Mouse (Mus musculus) left cerebral cortex, adult 9 months (tissue): ENCODE measurements around the gene Arl15.

Source experiments
- DNase-seq, 2 experiments: peaks; one replicate each; pipeline ENCODE4 v3.0.0; 2022; ENCODE audit warnings: low spot score in 2 of 2

The Arl15 gene

DNA sequence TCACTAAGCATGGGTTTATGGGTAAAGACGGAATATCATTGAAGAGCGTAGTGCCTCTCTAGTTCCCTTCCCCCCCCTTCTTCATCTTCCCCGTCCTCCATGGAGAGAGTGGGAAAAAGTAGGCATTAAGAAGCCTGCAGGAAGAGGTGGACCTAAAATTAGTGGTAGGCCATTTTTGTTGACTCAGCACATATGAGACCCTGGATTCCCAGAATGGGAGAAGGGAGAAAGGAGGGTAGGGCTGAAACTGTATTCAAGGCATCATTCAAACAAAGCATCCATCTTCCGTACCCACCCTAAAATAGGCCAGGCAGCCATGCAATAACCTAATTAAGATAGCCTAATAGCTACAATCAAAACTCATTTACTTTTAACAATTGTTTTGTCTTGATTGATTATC lies 301.1 kb downstream of the Arl15 start:
- DNase-seq = no peak

DNA sequence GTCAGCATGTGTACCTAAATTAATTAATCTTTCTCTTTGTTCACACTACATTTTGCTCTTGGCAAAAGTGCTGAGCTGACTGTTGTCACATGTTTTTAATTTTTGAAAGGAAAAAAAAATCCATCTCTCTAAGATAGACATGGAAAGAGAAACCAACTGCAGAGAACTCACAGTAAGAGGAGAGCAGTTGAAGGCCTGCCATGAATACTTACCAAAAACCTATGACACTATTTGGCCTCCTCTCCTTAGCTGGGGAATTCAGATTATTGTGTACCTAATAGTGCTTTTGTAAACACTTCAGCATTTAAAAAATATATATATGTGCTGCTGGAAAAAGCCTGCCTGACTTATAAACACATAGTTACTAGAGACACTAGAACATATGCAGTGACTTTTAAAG lies 302.1 kb downstream of the Arl15 start:
- DNase-seq = no peak

DNA sequence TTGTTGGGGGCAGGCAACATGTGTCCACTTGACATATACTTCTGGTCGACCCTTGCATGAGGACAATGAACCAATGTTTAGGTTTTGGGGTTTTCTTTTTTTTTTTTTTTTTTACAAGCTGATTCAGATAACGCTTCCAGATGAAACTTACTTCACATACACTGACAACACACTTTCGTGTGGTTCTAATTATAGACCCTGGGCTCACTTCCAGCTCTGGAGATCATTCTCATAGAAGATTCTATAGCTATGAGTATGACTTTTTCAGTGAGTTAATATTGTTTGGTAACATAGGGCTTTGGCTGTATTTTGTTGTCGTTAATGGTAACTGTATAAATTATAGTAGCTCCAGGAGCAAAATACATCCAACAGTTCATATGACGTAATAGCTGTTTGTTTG lies 306.9 kb downstream of the Arl15 start:
- no peak for DNase-seq

DNA sequence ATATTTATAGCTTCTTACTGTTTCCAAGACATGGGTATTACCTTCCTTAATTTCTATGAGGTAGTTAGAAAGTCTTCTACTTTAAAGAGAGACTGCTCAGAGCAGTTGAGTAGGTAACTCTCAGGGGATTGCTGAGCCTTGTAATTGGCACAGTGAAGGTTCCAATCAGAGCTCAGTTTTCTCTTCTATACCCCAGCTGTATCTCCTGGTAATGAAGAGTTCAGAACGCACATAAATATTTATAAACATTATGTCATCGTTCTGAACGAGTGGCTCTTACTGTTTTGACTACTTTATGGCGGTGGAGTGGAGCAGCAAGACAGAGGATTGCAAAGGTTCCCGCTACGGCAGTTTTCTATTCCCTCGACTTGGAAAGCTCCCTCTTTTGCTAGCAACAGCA lies 311.8 kb downstream of the Arl15 start:
- DNase-seq = no peak

DNA sequence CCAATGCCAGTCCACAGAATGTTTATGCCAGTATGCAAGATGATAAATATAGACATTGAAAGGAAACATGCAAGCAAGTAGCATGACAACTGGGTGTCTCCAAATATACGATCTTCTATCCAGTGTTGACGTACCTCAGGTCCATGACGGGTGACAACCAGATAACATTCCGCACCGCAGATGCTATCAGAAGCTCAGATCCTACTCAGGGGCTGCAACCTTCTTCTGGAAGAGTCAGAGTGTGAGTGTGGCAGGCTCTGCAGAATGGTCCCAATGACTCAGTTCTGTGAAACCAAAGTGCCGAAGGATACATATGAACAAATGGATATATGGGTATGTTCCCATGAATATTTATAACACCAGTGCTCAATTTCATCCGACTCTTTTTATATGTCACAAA lies 313.2 kb downstream of the Arl15 start:
- DNase-seq = peak in 1 of 2 experiments; percentile 26

DNA sequence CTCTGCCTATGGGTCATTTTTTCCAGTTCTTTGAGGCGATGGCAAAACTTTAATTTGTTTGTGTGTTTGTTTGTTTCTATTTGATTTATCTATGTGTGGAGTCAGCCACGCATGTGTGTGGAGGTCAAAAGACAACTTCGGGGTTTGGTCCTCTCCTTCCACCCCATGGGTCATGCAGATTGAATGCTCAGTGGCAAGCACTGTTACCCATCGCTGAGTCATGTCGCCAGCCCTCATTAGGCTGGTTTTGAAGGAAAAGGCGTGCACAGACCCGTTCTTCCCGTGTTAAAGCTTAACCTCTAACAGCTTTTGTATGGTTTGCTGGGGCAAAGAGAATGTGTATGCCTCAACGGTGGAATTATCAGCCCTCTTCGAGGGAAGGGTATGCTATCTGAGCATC lies 315.1 kb downstream of the Arl15 start:
- no peak for DNase-seq

DNA sequence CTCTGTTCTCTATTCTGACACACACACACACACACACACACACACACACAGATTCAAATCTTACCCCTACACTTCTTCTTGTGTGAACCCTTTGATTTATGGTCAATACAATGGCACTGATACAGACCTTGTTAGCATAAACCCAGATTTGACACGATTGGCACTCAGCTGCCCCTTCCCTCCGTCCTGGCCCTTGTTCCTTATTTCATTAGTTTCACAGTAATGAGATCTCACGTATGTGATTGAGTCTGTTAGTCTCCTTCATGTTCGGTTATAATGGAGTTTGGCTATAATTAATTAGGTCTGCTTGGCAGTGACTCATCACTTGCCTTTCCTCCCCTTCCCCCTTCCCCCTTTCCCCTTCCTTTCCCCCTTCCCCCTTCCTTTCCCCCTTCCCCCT lies 315.5 kb downstream of the Arl15 start:
- DNase-seq = no peak

DNA sequence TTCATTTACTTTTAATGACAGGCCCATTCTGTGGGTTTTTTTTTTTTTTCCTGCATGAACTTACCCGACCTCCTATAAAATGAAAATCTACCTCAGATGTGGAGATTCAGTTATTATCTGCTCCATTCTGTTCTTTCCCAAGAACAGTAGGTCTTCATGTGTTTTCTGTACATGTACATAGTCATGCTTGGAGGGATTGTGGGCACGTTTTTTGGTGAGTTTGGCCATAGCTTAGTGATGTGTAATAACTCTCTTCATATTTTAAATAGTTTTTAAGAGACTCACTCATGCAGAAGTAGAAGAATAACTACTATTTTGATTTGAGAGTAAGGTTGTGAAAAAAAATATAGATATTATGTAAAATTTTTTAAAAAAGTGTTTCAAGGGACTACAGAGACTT lies 319.2 kb downstream of the Arl15 start:
- no peak for DNase-seq

DNA sequence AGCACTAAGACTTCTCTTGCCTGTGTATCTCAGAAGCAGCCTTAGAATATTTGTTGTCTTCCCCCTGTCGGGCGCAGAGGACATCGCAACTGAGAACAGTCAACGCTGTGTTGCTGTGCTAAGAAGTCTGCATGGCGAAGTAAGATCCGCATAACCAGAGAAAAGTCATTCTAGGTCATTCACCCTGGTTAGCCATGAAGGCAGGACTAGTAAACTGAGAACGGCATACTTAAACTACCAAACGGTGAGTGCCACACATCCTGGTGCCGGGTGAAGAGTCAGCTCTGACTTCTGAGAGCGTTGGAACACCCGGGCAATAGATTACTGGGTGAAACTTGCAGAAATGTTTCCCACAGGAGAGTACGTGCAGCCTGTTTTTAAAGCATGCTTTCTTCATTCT lies 320.3 kb downstream of the Arl15 start:
- no peak for DNase-seq

DNA sequence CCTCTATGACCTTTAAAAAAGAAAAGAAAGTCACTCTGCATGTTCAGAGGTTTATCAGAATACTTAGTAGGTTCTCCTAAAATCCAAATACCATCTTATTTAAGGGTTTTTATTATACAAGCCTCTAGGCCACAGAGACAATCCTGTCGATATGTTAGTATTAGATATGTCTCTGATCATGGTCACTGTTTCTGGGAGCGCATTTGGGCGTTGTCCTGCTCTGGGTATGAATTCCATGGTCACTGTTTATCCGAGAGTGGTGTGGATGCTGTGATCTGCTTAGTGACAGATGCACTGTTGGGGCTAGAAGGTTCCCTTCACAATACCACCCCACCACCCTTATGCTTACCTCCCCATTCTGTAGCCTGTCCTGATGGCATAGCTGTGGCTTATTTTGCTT lies 320.8 kb downstream of the Arl15 start:
- DNase-seq = no peak

DNA sequence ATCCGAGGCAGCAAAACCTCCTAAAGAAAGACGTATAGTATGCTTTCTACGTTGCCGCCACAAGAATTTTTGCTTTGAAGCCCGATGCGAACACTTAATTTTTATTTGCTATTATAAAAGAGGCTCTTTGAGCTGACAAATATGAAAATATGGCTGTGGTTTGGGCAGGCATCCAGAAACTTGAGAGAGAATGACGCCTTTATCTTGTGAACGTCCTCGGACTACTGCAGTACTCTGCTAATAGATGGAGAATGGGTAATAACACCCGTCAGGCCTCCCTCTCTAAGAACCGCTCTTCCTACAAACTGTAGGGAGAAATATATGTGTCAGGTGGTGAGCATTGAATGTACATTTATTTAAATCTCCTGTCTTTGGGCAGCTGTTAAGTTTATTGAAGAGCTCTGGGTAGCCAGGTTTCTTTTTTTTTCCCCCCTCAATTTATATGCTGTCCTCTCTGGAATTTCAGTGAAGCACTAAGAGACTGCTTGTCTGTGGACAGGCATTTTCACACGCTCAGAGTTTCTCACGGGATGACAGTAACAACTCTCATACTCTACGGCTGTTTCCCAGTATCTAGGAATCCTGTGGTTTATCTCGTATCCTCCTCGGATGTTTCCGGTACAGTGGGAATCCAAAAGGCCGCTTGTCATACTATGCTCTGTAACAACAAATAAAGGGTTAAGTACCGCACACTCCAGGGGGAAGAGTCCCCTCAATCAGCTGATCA lies 324.0 kb downstream of the Arl15 start:
- no peak for DNase-seq

DNA sequence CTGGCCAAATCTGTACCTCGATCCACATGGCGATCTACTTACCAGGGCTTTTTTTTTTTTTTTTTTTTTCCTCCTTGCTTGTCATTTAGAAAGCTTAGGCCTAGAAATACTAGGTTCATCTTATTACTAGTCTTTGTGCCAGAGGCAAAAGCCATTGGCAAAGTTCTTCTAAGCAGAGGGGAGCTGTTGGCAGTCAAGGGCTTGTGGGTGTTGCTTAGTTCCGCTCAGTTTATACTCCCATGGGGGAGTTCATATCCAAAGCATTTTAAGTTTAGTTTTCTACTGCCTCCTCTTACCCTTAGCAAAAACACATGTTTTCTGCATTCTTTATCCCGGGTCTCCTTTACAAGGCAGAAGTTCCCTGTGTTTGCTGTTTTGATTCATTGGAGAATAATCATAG lies 325.5 kb downstream of the Arl15 start:
- no peak for DNase-seq

DNA sequence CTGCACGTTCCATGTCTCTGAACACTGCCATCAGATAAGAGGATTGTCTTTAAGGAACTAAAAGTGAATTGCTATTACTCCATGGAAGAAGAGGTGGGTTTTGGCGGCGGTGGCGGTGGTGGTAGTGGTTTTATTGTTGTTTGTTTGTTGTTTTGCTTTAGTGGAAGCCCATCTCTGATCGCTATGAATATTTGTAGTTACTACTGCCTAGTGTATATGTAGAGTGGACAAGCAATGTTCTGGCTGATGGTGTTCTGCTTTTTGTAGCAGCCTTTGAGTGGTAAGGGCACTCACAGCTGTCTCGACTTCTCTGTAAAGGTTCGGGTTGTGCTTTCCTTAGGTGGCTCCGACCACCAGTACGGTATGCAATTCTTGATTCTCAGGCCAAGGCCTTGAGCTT lies 327.3 kb downstream of the Arl15 start:
- DNase-seq = no peak

DNA sequence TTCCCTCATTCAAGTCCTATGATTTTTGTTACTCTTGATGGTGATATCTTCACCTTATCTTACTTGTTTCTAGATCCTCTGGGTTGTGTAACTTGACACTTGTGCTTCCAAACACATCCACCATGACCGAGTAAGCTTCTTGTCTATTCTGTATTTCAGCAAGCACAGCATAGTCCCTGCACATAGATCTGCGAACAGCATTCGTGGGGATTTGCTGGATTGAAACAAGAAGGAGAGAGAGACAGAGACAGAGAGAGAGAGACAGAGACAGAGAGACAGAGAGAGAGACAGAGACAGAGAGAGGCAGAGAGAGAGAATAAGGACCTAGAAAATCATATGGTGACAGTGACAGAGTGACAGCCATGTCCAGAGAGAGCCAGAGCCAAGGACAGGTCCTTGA lies 329.1 kb downstream of the Arl15 start:
- no peak for DNase-seq

DNA sequence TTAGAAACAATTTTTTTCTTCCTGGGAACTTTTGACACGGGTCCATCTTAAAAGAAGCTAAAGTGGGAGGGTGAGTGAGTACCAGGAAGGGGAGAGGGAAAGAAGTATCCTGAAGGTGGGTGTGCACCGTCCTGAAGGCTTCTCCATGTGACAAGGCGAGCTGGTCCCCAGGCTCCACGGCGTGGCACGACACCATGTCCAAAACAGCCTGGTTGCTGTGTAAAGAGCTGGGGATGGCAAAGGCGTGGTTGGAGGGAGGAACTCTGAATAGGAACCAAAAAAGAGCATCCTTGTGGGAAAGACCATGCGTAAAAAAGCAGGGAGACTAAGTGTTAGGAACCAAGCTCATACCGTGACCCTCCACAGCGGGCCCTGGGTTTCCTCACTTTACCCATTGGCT lies 330.1 kb downstream of the Arl15 start:
- DNase-seq = no peak

DNA sequence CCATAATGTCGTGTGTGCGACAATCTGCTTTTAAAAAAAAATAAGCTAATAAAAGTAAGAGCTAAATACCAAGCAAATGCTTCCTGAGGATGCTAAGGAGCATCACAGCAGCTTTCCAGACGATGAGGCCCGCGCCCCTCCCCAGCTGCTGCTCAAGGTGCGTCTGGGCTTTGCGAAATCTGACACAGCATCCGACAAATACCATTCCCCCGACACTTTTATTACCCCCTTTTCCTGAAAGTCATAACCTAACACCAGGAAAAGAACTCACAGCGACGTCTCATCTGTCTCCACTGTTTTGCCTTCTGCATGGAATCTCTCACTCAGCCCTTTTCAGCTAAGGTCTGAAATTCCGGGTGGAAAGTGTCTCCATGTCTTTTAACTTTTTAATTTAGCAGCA lies 330.7 kb downstream of the Arl15 start:
- DNase-seq = no peak

DNA sequence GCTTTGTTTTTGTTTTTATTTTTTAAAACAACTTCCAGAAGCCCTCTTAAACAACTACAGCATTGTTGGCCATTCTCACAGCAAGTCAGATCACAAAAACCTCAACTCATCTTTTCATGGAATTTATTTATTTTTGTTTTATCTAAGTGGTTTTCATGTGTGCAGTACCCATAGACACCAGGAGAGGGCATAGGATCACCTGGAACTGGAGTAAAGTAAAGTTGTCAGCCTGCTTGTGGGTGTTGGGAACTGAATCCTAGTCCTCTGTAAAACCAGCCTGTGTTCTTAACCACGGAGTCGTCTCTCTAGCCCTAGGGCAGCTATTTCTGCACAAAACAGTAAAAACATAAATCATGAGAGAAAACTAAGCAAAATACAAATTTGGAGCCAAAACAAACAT lies 334.1 kb downstream of the Arl15 start:
- DNase-seq = no peak

DNA sequence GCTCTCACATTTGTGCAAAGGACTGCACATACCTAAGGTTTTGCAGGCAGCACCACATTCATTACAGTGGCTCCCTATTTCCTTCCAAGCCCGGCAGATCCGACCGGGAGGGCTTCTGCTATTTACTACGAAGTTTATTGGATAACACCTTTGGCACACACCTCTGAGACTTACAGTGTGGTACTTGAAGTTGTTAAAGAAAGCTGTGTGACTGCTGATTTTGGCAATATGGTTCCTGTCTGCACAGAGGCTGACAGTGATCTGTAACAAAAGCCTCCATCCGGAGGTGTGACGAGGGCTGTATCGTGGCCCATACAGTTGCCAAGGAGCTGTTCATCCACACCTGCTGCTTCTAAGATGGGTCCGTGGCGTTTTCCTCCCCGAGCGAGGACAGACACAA lies 335.7 kb downstream of the Arl15 start:
- DNase-seq = no peak

DNA sequence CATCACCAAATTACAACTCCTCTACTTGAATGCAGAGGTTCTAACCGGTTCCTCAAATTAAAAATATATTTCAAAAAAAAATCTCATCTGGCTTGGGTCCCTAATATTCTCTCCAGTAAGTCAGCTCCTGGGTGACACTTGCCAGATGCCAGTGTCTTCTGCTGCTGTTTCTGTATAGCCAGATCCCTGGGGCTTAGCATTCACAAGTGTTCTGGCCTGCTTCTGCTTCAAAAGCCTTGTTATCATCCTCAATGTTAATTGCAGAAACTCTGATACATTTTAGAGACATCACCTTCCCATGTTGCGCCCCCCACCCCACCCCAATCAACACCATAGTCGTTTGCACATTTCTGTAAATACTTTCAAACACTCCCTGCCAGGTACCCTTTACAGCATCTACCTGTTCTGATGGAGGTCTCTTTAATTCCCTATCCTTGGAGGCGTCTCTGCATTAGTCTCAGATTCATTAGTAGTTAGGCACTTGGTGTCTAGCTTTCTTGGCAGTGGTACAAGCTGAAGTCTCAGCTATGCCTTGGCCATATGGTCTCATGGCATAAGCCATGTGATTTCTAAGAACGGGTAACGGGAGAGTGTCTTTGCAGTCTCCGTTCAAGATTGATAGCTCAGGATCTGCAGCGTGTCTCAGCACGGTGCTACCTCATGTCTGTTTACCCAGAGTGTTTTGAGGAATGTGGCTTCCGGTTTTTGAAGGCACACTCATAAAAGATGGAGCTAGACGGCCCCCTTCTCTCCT lies 336.4 kb downstream of the Arl15 start:
- peak; percentile 14 to 33 for DNase-seq

DNA sequence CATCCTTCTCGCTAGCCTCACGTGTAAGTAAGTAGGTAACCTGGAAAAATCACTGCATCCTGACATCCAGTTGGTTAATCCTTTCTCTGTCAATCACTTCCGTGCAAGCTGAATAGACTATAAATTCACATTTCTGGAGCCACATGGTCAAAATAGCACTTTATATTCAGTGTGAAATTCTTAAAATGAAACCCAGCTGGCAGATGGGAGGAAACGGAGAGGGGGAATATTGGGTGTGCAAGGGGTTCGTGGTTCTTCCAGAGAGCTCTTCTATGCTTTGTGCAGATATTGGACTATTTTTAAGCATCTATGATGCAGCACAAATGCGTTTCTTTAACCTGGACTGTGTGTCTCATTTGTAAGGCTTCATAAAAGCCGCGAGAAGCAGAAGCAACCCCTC lies 344.6 kb downstream of the Arl15 start:
- DNase-seq = peak; percentile 31 to 42

DNA sequence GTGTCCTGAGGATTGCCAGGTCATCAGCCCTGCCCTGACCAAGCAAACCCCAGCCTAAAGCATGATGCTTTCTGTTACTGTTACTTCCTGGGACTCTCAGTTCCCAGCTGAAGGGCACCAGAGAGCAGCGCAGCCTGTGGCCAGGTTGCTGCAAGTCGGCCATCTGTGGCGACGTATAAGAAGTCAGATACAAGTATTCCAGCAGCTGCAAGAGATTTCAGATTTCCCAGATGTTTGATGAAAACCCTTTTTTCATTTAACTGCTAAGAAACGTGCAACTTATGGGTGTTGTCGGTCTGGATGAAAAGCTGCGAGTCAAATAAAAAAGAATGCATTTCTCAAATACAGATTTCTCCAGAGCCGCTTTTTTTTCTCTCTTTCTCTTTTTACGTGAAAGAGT lies 345.3 kb downstream of the Arl15 start:
- no peak for DNase-seq

DNA sequence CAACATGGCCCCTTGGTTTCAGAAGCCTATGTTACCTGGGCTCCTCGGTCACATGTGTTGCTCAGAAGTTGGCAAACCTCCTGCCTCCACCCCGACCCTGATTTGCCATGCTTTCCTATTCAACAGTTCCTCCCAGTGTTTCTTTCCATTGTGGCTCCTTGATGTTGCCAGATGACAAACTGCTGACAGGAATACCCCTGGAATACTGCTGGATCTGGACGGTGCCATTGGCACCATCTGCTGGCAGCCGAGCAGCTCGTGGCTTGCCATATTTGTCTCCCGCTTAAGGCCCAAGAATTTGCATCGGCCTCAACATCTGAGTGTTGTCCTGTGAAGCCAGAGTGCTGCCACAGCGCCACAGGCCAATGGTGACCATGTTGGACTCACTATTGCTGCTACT lies 348.5 kb downstream of the Arl15 start:
- DNase-seq = no peak

DNA sequence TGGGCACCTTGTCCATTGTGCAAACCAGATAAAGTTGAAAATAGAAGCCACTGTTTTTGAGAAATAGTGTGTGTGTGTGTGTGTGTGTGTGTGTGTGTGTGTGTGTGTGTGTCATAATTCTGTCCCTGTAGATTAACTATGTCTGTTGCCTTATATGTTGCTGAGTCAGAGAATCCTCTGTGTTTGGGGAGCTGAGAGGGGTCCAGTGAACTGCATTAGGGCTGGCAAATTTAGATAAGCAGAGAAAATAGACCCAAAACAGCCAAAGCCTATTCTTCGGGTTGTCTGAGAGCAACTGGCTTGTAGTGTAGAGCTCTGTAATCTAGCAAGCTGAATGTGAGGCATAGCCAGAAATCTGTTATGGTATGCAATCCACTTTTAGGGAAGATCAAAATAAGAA lies 348.9 kb downstream of the Arl15 start:
- DNase-seq = no peak
